Mouse (Mus musculus): ENCODE results near the gene Dyrk3. TPM values are rescaled to one million over a fixed set of nuclear protein-coding genes. Genes with fewer than 3 reads are reported as not detected.

Dyrk3 gene
- polyA plus RNA-seq (2015; fragmentation: Nextera tagmentation; extraction: Ambion mirVana): 0.54 and 0.80 TPM in 2 replicates

- Histone ChIP-seq H3K27ac (ENCODE audit: low read depth, low read length) (peak within 1 kb of the TSS; percentile 73), H3K9ac (ENCODE audit: low read depth, low read length) (peak within 1 kb of the TSS; percentile 52), H3K9me3 (ENCODE audit: control insufficient read depth) (no peaks in the 10 kb centered on the region), H3K36me3 (ENCODE audit: control insufficient read depth, insufficient read depth) (no peaks in the 10 kb centered on the region; the same call in 1 of the 2 replicates), H3K4me1 (replicated peaks; ENCODE audit: control insufficient read depth, insufficient read depth, low read length) (no peaks in the 10 kb centered on the region), H3K4me2 (replicated peaks; ENCODE audit: low read depth) (peak within 1 kb of the TSS; percentile 98), H3K4me3 (ENCODE audit: low read depth, low read length) (peak within 1 kb of the TSS; percentile 83), H3K27me3 (replicated peaks; ENCODE audit: control insufficient read depth, insufficient read depth, low read length) (no peaks in the 10 kb centered on the region)
- WGBS: 2% methylated on average over 49 of the region's 49 CpGs
- TF ChIP-seq CTCF (IDR thresholded peaks at IDR 0.05; ENCODE audit: low read depth): peak; percentile 74
- ATAC-seq: peak; percentile 95
These were observed at the start of gene Dyrk3 for GRCm38 (mm10) chr1:131138191-131139016. TSS of gene Dyrk3 (minus strand) at chr1:131138340.

- Histone ChIP-seq H3K4me2 (replicated peaks; ENCODE audit: low read depth) (no peak overlapping the region), H3K9me3 (ENCODE audit: control insufficient read depth) (no peaks in the 10 kb centered on the region), H3K27me3 (replicated peaks; ENCODE audit: control insufficient read depth, insufficient read depth, low read length) (no peaks in the 10 kb centered on the region), H3K4me3 (ENCODE audit: low read depth, low read length) (no peak overlapping the region), H3K36me3 (ENCODE audit: control insufficient read depth, insufficient read depth) (no peaks in the 10 kb centered on the region), H3K9ac (ENCODE audit: low read depth, low read length) (no peak overlapping the region), H3K27ac (ENCODE audit: low read depth, low read length) (no peak overlapping the region), H3K4me1 (replicated peaks; ENCODE audit: control insufficient read depth, insufficient read depth, low read length) (no peaks in the 10 kb centered on the region)
- ATAC-seq: no peak
- WGBS: 69% methylated on average over 5 of the region's 5 CpGs
- no peak for TF ChIP-seq CTCF (IDR thresholded peaks at IDR 0.05; ENCODE audit: low read depth)
These were observed 49.7 kb upstream of the Dyrk3 start for GRCm38 (mm10) chr1:131187856-131188255.

GRCm38 (mm10) chr1:131186995-131187394 lies 48.9 kb upstream of the Dyrk3 start:
- no peak overlapping the region for H3K9ac ChIP-seq (ENCODE audit: low read depth, low read length)
- 76% methylated on average over 6 of the region's 6 CpGs for WGBS
- H3K4me3 ChIP-seq (ENCODE audit: low read depth, low read length): no peak overlapping the region
- H3K4me2 ChIP-seq (replicated peaks; ENCODE audit: low read depth): no peak overlapping the region
- no peaks in the 10 kb centered on the region for H3K4me1 ChIP-seq (replicated peaks; ENCODE audit: control insufficient read depth, insufficient read depth, low read length)
- no peaks in the 10 kb centered on the region for H3K9me3 ChIP-seq (ENCODE audit: control insufficient read depth)
- H3K27ac ChIP-seq (ENCODE audit: low read depth, low read length): no peak overlapping the region
- TF ChIP-seq CTCF (IDR thresholded peaks at IDR 0.05; ENCODE audit: low read depth): no peak
- H3K27me3 ChIP-seq (replicated peaks; ENCODE audit: control insufficient read depth, insufficient read depth, low read length): no peaks in the 10 kb centered on the region
- no peak for ATAC-seq
- no peaks in the 10 kb centered on the region for H3K36me3 ChIP-seq (ENCODE audit: control insufficient read depth, insufficient read depth)

GRCm38 (mm10) chr1:131185821-131186506 lies 47.8 kb upstream of the Dyrk3 start:
- H3K4me1 ChIP-seq (replicated peaks; ENCODE audit: control insufficient read depth, insufficient read depth, low read length): no peaks in the 10 kb centered on the region
- no peak for ATAC-seq
- no peak for TF ChIP-seq CTCF (IDR thresholded peaks at IDR 0.05; ENCODE audit: low read depth)
- H3K27me3 ChIP-seq (replicated peaks; ENCODE audit: control insufficient read depth, insufficient read depth, low read length): no peaks in the 10 kb centered on the region
- H3K4me3 ChIP-seq (ENCODE audit: low read depth, low read length): no peak overlapping the region
- WGBS: 79% methylated on average over 13 of the region's 13 CpGs
- no peak overlapping the region for H3K4me2 ChIP-seq (replicated peaks; ENCODE audit: low read depth)
- H3K9ac ChIP-seq (ENCODE audit: low read depth, low read length): no peak overlapping the region
- H3K27ac ChIP-seq (ENCODE audit: low read depth, low read length): no peak overlapping the region
- no peaks in the 10 kb centered on the region for H3K9me3 ChIP-seq (ENCODE audit: control insufficient read depth)
- H3K36me3 ChIP-seq (ENCODE audit: control insufficient read depth, insufficient read depth): no peaks in the 10 kb centered on the region

GRCm38 (mm10) chr1:131184956-131185660 lies 47.0 kb upstream of the Dyrk3 start:
- Histone ChIP-seq H3K36me3 (ENCODE audit: control insufficient read depth, insufficient read depth) (no peaks in the 10 kb centered on the region), H3K27ac (ENCODE audit: low read depth, low read length) (no peak overlapping the region), H3K4me3 (ENCODE audit: low read depth, low read length) (no peak overlapping the region), H3K27me3 (replicated peaks; ENCODE audit: control insufficient read depth, insufficient read depth, low read length) (no peaks in the 10 kb centered on the region), H3K9ac (ENCODE audit: low read depth, low read length) (no peak overlapping the region), H3K4me2 (replicated peaks; ENCODE audit: low read depth) (no peak overlapping the region), H3K9me3 (ENCODE audit: control insufficient read depth) (no peaks in the 10 kb centered on the region), H3K4me1 (replicated peaks; ENCODE audit: control insufficient read depth, insufficient read depth, low read length) (no peaks in the 10 kb centered on the region)
- ATAC-seq: no peak
- 71% methylated on average over 8 of the region's 8 CpGs for WGBS
- no peak for TF ChIP-seq CTCF (IDR thresholded peaks at IDR 0.05; ENCODE audit: low read depth)

Data from intestine, postnatal 0 days (tissue).